Mouse (Mus musculus) thymus, adult 2 months (tissue): ENCODE results near the gene Olfr19. TPM values are rescaled to one million over a fixed set of nuclear protein-coding genes. Genes with fewer than 3 reads are reported as not detected.
"Not testable (repeated sequence)": the region's sequence is repeated elsewhere in the genome, so short reads cannot be mapped to it uniquely, and the experiment has no call there.

Experiments used
- DNase-seq: peaks from one replicate; pipeline ENCODE4 v3.0.0; 2021
- H3K27ac ChIP-seq: fragments of 200-500 bp; 2 replicates; pipeline ENCODE4 v1.5.1; 2012; ENCODE audit warnings: low read length, control low read depth; ENCODE audit not compliant: control insufficient read depth, insufficient read depth
- H3K27me3 ChIP-seq: fragments of 200-500 bp; 2 replicates; pipeline ENCODE4 v1.6.1; 2012; ENCODE audit warnings: mild to moderate bottlenecking, low read length, moderate library complexity, mixed read lengths; ENCODE audit not compliant: control insufficient read depth, insufficient read depth
- H3K36me3 ChIP-seq: fragments of 200-500 bp; 2 replicates; pipeline ENCODE4 v1.6.1; 2012; ENCODE audit warnings: mild to moderate bottlenecking, low read length, moderate library complexity; ENCODE audit not compliant: control insufficient read depth, insufficient read depth
- H3K4me1 ChIP-seq: fragments of 200-500 bp; replicated peaks from 2 replicates; pipeline ENCODE4 v1.6.1; 2012; ENCODE audit warnings: low read length; ENCODE audit not compliant: control insufficient read depth, insufficient read depth
- H3K4me3 ChIP-seq: fragments of 200-500 bp; 2 replicates; pipeline ENCODE4 v1.5.1; 2012; ENCODE audit warnings: mild to moderate bottlenecking, low read length, control low read depth, moderate library complexity; ENCODE audit not compliant: control insufficient read depth, insufficient read depth
- CTCF ChIP-seq: fragments of 200-500 bp; IDR thresholded peaks from 2 replicates; pipeline ENCODE4 v1.5.1; 2012; ENCODE audit warnings: mild to moderate bottlenecking, control low read depth, low read length, moderate library complexity, borderline replicate concordance; ENCODE audit not compliant: control insufficient read depth, poor library complexity, insufficient read depth; ENCODE audit errors: extremely low read depth
- POLR2A ChIP-seq: fragments of 200-500 bp; IDR thresholded peaks from 2 replicates; pipeline ENCODE4 v1.6.1; 2012; ENCODE audit warnings: mild to moderate bottlenecking, low read length, control low read depth, moderate library complexity; ENCODE audit not compliant: control insufficient read depth, poor library complexity, insufficient read depth; ENCODE audit errors: extremely low read depth
- WGBS: fragments of 180-500 bp; shearing (Covaris S2); methylation state at CpG from one replicate; pipeline ENCODE4 v1.1.7; 2018; 5-methylcytosine and 5-hydroxymethylcytosine counted together
- polyA plus RNA-seq: library from polyadenylated mRNA; depleted of rRNA; stranded (reverse); fragments of >200 nt; gene quantifications from 2 replicates; pipeline ENCODE4 v1.2.3, GENCODE M21; 2012; rRNA removed

Olfr19 gene
- not detected in 2 replicates for polyA plus RNA-seq

GRCm38 (mm10) chr16:16676305-16676704, at the start of gene Olfr19:
TSS of gene Olfr19 (minus strand) at chr16:16676405.
- Histone ChIP-seq H3K27ac (no peak within 1 kb of the TSS), H3K27me3 (no peaks in the 10 kb centered on the region), H3K4me3 (no peak within 1 kb of the TSS), H3K4me1 (no peaks in the 10 kb centered on the region), H3K36me3 (no peaks in the 10 kb centered on the region)
- no peak for DNase-seq
- TF ChIP-seq CTCF (no peak), POLR2A (no peak)
- 70% methylated on average over 2 of the region's 2 CpGs for WGBS

GRCm38 (mm10) chr16:16684975-16685374, 8.8 kb upstream of the Olfr19 start:
- Histone ChIP-seq H3K4me3 (no peak overlapping the region), H3K27me3 (no peaks in the 10 kb centered on the region), H3K4me1 (no peaks in the 10 kb centered on the region), H3K36me3 (no peaks in the 10 kb centered on the region), H3K27ac (no peak overlapping the region)
- DNase-seq: no peak
- no peak for TF ChIP-seq POLR2A
- no peak for TF ChIP-seq CTCF
- 76% methylated on average over 3 of the region's 3 CpGs for WGBS

DNA sequence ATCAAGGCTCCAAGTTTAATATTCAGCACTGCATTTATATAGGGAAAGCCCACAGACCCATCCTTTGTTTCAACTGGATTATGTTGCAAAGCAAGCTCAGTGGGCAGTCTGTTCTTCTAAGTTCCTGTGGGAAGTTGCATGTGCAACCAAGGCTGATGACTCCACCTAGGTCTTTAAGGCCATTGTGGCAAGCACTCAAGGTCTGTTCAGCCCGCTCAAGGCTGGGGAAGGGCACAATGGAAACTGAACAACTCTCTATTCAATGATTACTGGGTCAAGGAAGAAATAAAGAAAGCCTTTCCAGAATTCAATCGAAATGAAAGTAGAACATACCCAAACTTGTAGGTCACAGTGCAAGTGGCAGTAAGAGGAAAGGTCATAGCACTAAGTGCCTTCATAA, 7.8 kb upstream of the Olfr19 start:
- no peak for DNase-seq
- Histone ChIP-seq H3K4me1 (no peaks in the 10 kb centered on the region), H3K27me3 (no peaks in the 10 kb centered on the region), H3K27ac (no peak overlapping the region), H3K4me3 (no peak overlapping the region), H3K36me3 (no peaks in the 10 kb centered on the region)
- TF ChIP-seq POLR2A: no peak
- no peak for TF ChIP-seq CTCF
- WGBS: 83% methylated on average over 2 of the region's 2 CpGs

- no peak for TF ChIP-seq POLR2A
- no peak for TF ChIP-seq CTCF
- H3K27ac ChIP-seq: no peak overlapping the region
- no peaks in the 10 kb centered on the region for H3K36me3 ChIP-seq
- 91% methylated on average over 4 of the region's 4 CpGs for WGBS
- no peaks in the 10 kb centered on the region for H3K4me1 ChIP-seq
- DNase-seq: no peak
- no peak overlapping the region for H3K4me3 ChIP-seq
- no peaks in the 10 kb centered on the region for H3K27me3 ChIP-seq
These were observed 11.2 kb downstream of the Olfr19 start for GRCm38 (mm10) chr16:16664994-16665393.

DNA sequence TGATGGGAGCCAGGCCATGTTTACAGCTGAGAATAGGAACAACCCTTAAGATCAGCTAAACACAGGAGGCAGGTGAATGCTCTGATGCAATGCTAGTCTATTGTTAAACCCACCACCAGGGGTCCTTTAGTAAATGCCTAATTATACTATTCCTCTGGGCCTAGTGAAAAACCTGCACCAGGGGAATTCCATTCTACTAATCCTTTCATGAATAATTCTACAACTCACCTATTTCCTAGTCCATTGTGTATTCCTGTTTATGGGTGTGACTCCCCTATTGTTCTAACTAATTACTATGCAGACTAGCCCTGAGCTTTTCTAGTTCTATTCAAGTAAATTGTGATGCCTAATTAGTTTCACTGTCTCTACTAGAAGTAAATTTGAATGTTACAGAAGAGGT, 11.7 kb downstream of the Olfr19 start:
- not testable (repeated sequence) for H3K4me3 ChIP-seq, DNase-seq, H3K36me3 ChIP-seq, H3K4me1 ChIP-seq, H3K27me3 ChIP-seq, H3K27ac ChIP-seq

- H3K27me3 ChIP-seq: no peaks in the 10 kb centered on the region
These were observed 31.1 kb downstream of the Olfr19 start for GRCm38 (mm10) chr16:16645148-16645547.

GRCm38 (mm10) chr16:16633730-16634129, 42.5 kb downstream of the Olfr19 start:
- H3K27ac ChIP-seq: no peak overlapping the region
- TF ChIP-seq POLR2A: no peak
- no peak for TF ChIP-seq CTCF

More at GRCm38 (mm10) chr16:16645148-16645547, 31.1 kb downstream of the Olfr19 start:
- Histone ChIP-seq H3K4me3 (no peak overlapping the region), H3K27ac (no peak overlapping the region), H3K4me1 (no peaks in the 10 kb centered on the region), H3K36me3 (no peaks in the 10 kb centered on the region)
- TF ChIP-seq POLR2A: no peak
- WGBS: 18% methylated on average over 1 of the region's 1 CpGs
- no peak for DNase-seq

More at GRCm38 (mm10) chr16:16633730-16634129, 42.5 kb downstream of the Olfr19 start:
- Histone ChIP-seq H3K27me3 (no peaks in the 10 kb centered on the region), H3K4me1 (no peaks in the 10 kb centered on the region), H3K4me3 (no peak overlapping the region), H3K36me3 (no peaks in the 10 kb centered on the region)
- no peak for DNase-seq

Other genes with a start within 250 kb of the Olfr19 start
- gene Fgd4, start 75.9 kb downstream of the Olfr19 start, polyA plus RNA-seq: 0.64 and 0.98 TPM in 2 replicates
- 0.24 and 0.44 TPM in 2 replicates for gene Spag6l, start 153.1 kb upstream of the Olfr19 start, polyA plus RNA-seq
- gene Igll1, start 187.6 kb upstream of the Olfr19 start, polyA plus RNA-seq: 0.61 and 0.93 TPM in 2 replicates
- gene Top3b, start 194.3 kb upstream of the Olfr19 start, polyA plus RNA-seq: 101 and 104 TPM in 2 replicates
- gene Vpreb1, start 194.4 kb upstream of the Olfr19 start, polyA plus RNA-seq: 24.8 and 43.5 TPM in 2 replicates
- 24.7 and 26.0 TPM in 2 replicates for gene Ppm1f, start 220.1 kb upstream of the Olfr19 start, polyA plus RNA-seq